Mouse (Mus musculus) liver, adult 2 months (tissue): ENCODE measurements around the gene Olfr1013. TPM values are rescaled to one million over a fixed set of nuclear protein-coding genes. Genes with fewer than 3 reads are reported as not detected.

Source experiments
- DNase-seq: peaks from one replicate; pipeline ENCODE4 v3.0.0-alpha.2; 2011; ENCODE audit warnings: low read depth, low spot score; ENCODE audit errors: extremely low read depth
- H3K27ac ChIP-seq: fragments of 200-500 bp; replicated peaks from 2 replicates; pipeline ENCODE4 v1.5.1; 2012; ENCODE audit warnings: low read depth, mild to moderate bottlenecking, control low read depth, inconsistent platforms, low read length; ENCODE audit not compliant: insufficient read depth
- H3K27me3 ChIP-seq: fragments of 200-500 bp; 2 replicates; pipeline ENCODE4 v1.6.1; 2012; ENCODE audit warnings: mild to moderate bottlenecking, moderate library complexity, low read length, inconsistent platforms; ENCODE audit not compliant: control insufficient read depth, insufficient read depth
- H3K36me3 ChIP-seq: fragments of 200-500 bp; 2 replicates; pipeline ENCODE4 v1.6.1; 2012; ENCODE audit warnings: low read length, inconsistent platforms; ENCODE audit not compliant: control insufficient read depth, insufficient read depth
- H3K4me1 ChIP-seq: fragments of 200-500 bp; 2 replicates; pipeline ENCODE4 v1.6.1; 2011; ENCODE audit warnings: low read length; ENCODE audit not compliant: control insufficient read depth, insufficient read depth
- H3K4me3 ChIP-seq: fragments of 200-500 bp; 2 replicates; pipeline ENCODE4 v1.5.1; 2011; ENCODE audit warnings: low read depth, mild to moderate bottlenecking, control low read depth, low read length, moderate library complexity; ENCODE audit not compliant: insufficient read depth
- H3K79me2 ChIP-seq: fragments of 200-500 bp; 2 replicates; pipeline ENCODE4 v1.6.1; 2012; ENCODE audit warnings: inconsistent platforms, mild to moderate bottlenecking, low read length, moderate library complexity; ENCODE audit not compliant: control insufficient read depth, insufficient read depth
- H3K9ac ChIP-seq: fragments of 200-500 bp; 2 replicates; pipeline ENCODE4 v1.6.1; 2012; ENCODE audit warnings: low read depth, mild to moderate bottlenecking, control low read depth, inconsistent platforms, low read length
- CTCF ChIP-seq: fragments of 200-500 bp; IDR thresholded peaks from 2 replicates; pipeline ENCODE4 v1.5.1; 2011; ENCODE audit warnings: low read depth, low read length, control low read depth
- POLR2A ChIP-seq: fragments of 200-500 bp; IDR thresholded peaks from 2 replicates; pipeline ENCODE4 v1.6.1; 2011; ENCODE audit warnings: low read length, control low read depth; ENCODE audit not compliant: insufficient read depth; ENCODE audit errors: extremely low read depth
- WGBS: fragments of 180-500 bp; shearing (Covaris S2); methylation state at CpG from one replicate; pipeline ENCODE4 v1.1.7; 2018; 5-methylcytosine and 5-hydroxymethylcytosine counted together
- polyA plus RNA-seq: library from polyadenylated mRNA; depleted of rRNA; stranded (reverse); fragments of >200 nt; gene quantifications from 2 replicates; pipeline ENCODE4 v1.2.3, GENCODE M21; 2012; rRNA removed
- total RNA-seq: library from RNA; depleted of rRNA; stranded (reverse); fragments of >200 nt; gene quantifications from 2 replicates; pipeline ENCODE4 v1.2.3, GENCODE M21; 2014; rRNA removed

Gene Olfr1013
- total and polyA plus RNA-seq, 2 experiments = not detected

DNA sequence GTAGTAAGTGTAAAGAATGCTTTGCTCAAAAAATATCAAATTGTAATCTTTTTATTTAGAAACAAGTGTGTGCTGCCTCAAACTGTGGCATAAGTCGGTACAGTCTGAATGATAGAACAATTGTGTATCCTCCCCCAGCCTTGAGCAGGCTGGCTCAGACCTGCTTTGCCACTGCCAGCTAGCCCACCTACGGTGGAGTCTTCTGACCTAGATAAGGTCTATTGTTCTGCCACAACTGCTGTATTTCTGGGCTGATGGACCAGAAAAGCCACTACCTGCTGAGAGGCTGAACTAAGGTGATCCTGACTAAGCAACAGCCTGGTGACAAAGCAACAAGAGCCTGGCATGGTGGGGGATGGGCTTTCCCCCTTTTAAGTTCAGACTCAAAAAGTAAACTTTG is 25.4 kb downstream of the Olfr1013 start:
- Histone ChIP-seq H3K27me3 (no peaks in the 10 kb centered on the region), H3K36me3 (no peaks in the 10 kb centered on the region), H3K4me1 (no peaks in the 10 kb centered on the region), H3K9ac (no peak overlapping the region), H3K27ac (no peak overlapping the region), H3K4me3 (no peak overlapping the region), H3K79me2 (no peaks in the 10 kb centered on the region)
- TF ChIP-seq CTCF (no peak), POLR2A (no peak)
- 29% methylated on average over 2 of the region's 2 CpGs for WGBS
- no peak for DNase-seq

DNA sequence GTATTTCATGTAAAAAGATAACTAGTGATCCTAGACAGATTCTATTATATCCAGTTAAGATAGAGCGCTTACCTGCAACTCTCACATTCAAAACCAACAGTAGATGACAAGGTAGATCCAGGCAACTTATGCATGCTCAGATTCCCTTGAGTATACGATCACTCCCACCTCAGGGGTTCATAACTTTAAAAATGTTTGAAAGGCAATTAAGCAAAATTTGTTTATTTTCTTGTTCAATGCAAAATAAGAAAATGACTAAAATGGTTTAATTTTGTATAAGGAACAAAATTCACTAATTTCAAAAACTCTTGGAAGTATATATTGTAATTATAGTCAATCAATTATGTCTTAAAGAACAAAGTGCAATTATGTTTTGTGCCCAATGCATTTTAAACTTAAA is 35.5 kb downstream of the Olfr1013 start, which contains the start of gene Olfr1016:
Gene Olfr1016, minus strand, starts transcription at position 101 of the 400 bp plus-strand sequence.
- Histone ChIP-seq H3K9ac (no peak within 1 kb of the TSS), H3K27me3 (no peaks in the 10 kb centered on the region), H3K36me3 (no peaks in the 10 kb centered on the region), H3K4me3 (no peak within 1 kb of the TSS), H3K4me1 (no peaks in the 10 kb centered on the region), H3K79me2 (no peaks in the 10 kb centered on the region), H3K27ac (no peak within 1 kb of the TSS)
- TF ChIP-seq CTCF (no peak), POLR2A (no peak)
- 88% methylated on average over 2 of the region's 2 CpGs for WGBS
- no peak for DNase-seq

DNA sequence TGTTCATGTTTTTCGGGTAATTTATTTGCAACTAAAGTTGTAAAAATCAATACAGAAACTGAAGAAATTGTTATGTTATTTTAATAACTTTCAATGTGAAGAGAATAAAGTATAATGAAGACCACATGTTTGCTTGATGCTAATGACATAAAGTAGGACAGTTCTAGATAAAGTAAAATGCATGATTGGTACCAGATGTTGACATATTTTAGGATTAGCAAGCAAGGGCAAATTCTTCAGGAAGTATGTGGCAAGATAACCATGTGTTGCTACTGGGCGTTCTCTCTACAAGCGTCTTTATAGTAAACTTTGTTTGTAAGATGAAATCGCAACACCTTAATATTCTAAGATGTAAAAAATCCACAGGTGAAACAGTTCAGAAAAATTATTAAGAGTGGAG is 37.6 kb downstream of the Olfr1013 start:
- Histone ChIP-seq H3K27ac (no peak overlapping the region), H3K4me1 (no peaks in the 10 kb centered on the region), H3K79me2 (no peaks in the 10 kb centered on the region), H3K36me3 (no peaks in the 10 kb centered on the region), H3K9ac (no peak overlapping the region), H3K4me3 (no peak overlapping the region), H3K27me3 (no peaks in the 10 kb centered on the region)
- no peak for DNase-seq
- 81% methylated on average over 4 of the region's 4 CpGs for WGBS
- TF ChIP-seq CTCF = no peak
- no peak for TF ChIP-seq POLR2A

DNA sequence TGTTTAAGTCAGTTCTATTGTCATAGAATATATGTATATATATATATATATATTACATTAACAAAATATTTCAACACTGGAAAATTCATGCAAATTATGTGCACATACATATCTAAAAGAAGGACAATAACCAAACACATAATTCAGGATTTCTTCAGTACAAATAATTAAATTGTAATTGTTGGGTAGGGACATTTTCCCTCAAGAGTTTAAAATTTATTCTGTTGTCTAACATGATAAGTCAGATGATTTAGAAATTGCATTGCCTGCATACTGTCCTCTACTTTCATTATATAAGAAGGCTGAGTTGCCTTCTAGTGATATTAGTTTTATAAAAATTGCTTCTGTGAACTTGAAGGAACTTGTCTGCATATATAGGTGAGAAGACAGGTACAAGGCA is 51.3 kb downstream of the Olfr1013 start, which contains the start of gene Olfr1018:
Gene Olfr1018, plus strand, starts transcription at position 301 of the 400 bp plus-strand sequence.
- no peak for TF ChIP-seq CTCF
- no peak for TF ChIP-seq POLR2A
- H3K27ac ChIP-seq = no peak within 1 kb of the TSS

More for the DNA sequence above, 51.3 kb downstream of the Olfr1013 start, which contains the start of gene Olfr1018:
- Histone ChIP-seq H3K27me3 (no peaks in the 10 kb centered on the region), H3K4me3 (no peak within 1 kb of the TSS), H3K9ac (no peak within 1 kb of the TSS), H3K36me3 (no peaks in the 10 kb centered on the region), H3K4me1 (no peaks in the 10 kb centered on the region), H3K79me2 (no peaks in the 10 kb centered on the region)
- no peak for DNase-seq

Other genes starting within 250 kb of the Olfr1013 start
- gene 4833423E24Rik, start 248.1 kb upstream of the Olfr1013 start, total RNA-seq = not detected in 2 replicates
- gene 4833423E24Rik, start 248.1 kb upstream of the Olfr1013 start, polyA plus RNA-seq = not detected in 2 replicates
- gene Olfr996, start 187.9 kb upstream of the Olfr1013 start, total RNA-seq = not detected in 2 replicates
- gene Olfr996, start 187.9 kb upstream of the Olfr1013 start, polyA plus RNA-seq = not detected in 2 replicates
- gene Olfr998, start 178.2 kb upstream of the Olfr1013 start, total RNA-seq = not detected in 2 replicates
- not detected in 2 replicates for gene Olfr998, start 178.2 kb upstream of the Olfr1013 start, polyA plus RNA-seq
- not detected in 2 replicates for gene Olfr1000, start 155.2 kb upstream of the Olfr1013 start, total RNA-seq
- gene Olfr1000, start 155.2 kb upstream of the Olfr1013 start, polyA plus RNA-seq = not detected in 2 replicates
- not detected in 2 replicates for gene Olfr1002, start 116.4 kb upstream of the Olfr1013 start, total RNA-seq
- gene Olfr1002, start 116.4 kb upstream of the Olfr1013 start, polyA plus RNA-seq = not detected in 2 replicates
- gene Olfr154, start 102.6 kb upstream of the Olfr1013 start, total RNA-seq = not detected in 2 replicates
- gene Olfr154, start 102.6 kb upstream of the Olfr1013 start, polyA plus RNA-seq = not detected in 2 replicates
- not detected in 2 replicates for gene Olfr1006, start 88.3 kb upstream of the Olfr1013 start, total RNA-seq
- not detected in 2 replicates for gene Olfr1006, start 88.3 kb upstream of the Olfr1013 start, polyA plus RNA-seq
- not detected in 2 replicates for gene Olfr1008, start 77.7 kb upstream of the Olfr1013 start, total RNA-seq
- not detected in 2 replicates for gene Olfr1008, start 77.7 kb upstream of the Olfr1013 start, polyA plus RNA-seq
- gene Olfr1009, start 51.7 kb upstream of the Olfr1013 start, total RNA-seq = not detected in 2 replicates
- gene Olfr1009, start 51.7 kb upstream of the Olfr1013 start, polyA plus RNA-seq = not detected in 2 replicates
- gene Olfr1012, start 4.3 kb upstream of the Olfr1013 start, total RNA-seq = not detected in 2 replicates
- gene Olfr1012, start 4.3 kb upstream of the Olfr1013 start, polyA plus RNA-seq = not detected in 2 replicates
- not detected in 2 replicates for gene Olfr1014, start 5.6 kb downstream of the Olfr1013 start, total RNA-seq
- not detected in 2 replicates for gene Olfr1014, start 5.6 kb downstream of the Olfr1013 start, polyA plus RNA-seq
- not detected in 2 replicates for gene Olfr1015, start 14.9 kb downstream of the Olfr1013 start, total RNA-seq
- not detected in 2 replicates for gene Olfr1015, start 14.9 kb downstream of the Olfr1013 start, polyA plus RNA-seq
- not detected in 2 replicates for gene Olfr1016, start 35.4 kb downstream of the Olfr1013 start, total RNA-seq
- gene Olfr1016, start 35.4 kb downstream of the Olfr1013 start, polyA plus RNA-seq = not detected in 2 replicates
- not detected in 2 replicates for gene Olfr1018, start 51.4 kb downstream of the Olfr1013 start, total RNA-seq
- not detected in 2 replicates for gene Olfr1018, start 51.4 kb downstream of the Olfr1013 start, polyA plus RNA-seq
- gene Olfr1019, start 78.4 kb downstream of the Olfr1013 start, total RNA-seq = not detected in 2 replicates
- not detected in 2 replicates for gene Olfr1019, start 78.4 kb downstream of the Olfr1013 start, polyA plus RNA-seq
- not detected in 2 replicates for gene Olfr1020, start 79.9 kb downstream of the Olfr1013 start, total RNA-seq
- gene Olfr1020, start 79.9 kb downstream of the Olfr1013 start, polyA plus RNA-seq = not detected in 2 replicates
- gene Olfr1022, start 101.5 kb downstream of the Olfr1013 start, total RNA-seq = not detected in 2 replicates
- not detected in 2 replicates for gene Olfr1022, start 101.5 kb downstream of the Olfr1013 start, polyA plus RNA-seq
- gene Olfr1023, start 118.5 kb downstream of the Olfr1013 start, total RNA-seq = not detected in 2 replicates
- not detected in 2 replicates for gene Olfr1023, start 118.5 kb downstream of the Olfr1013 start, polyA plus RNA-seq
- not detected in 2 replicates for gene Olfr1024, start 138.0 kb downstream of the Olfr1013 start, total RNA-seq
- gene Olfr1024, start 138.0 kb downstream of the Olfr1013 start, polyA plus RNA-seq = not detected in 2 replicates
- gene Olfr1025-ps1, start 148.1 kb downstream of the Olfr1013 start, total RNA-seq = not detected in 2 replicates
- not detected in 2 replicates for gene Olfr1025-ps1, start 148.1 kb downstream of the Olfr1013 start, polyA plus RNA-seq
- not detected in 2 replicates for gene Olfr1026, start 154.5 kb downstream of the Olfr1013 start, total RNA-seq
- gene Olfr1026, start 154.5 kb downstream of the Olfr1013 start, polyA plus RNA-seq = not detected in 2 replicates
- gene Olfr1028, start 183.3 kb downstream of the Olfr1013 start, total RNA-seq = not detected in 2 replicates
- gene Olfr1028, start 183.3 kb downstream of the Olfr1013 start, polyA plus RNA-seq = not detected in 2 replicates
- gene Olfr1029, start 206.8 kb downstream of the Olfr1013 start, total RNA-seq = 0.09 and 0.13 TPM in 2 replicates
- 0.04 TPM in 1 of 2 replicates, not detected in the other for gene Olfr1029, start 206.8 kb downstream of the Olfr1013 start, polyA plus RNA-seq
- under 0.01 TPM in 1 of 2 replicates, not detected in the other for gene Olfr1030, start 212.2 kb downstream of the Olfr1013 start, total RNA-seq
- 0.02 TPM in 1 of 2 replicates, not detected in the other for gene Olfr1030, start 212.2 kb downstream of the Olfr1013 start, polyA plus RNA-seq
- not detected in 2 replicates for gene Olfr1031, start 223.2 kb downstream of the Olfr1013 start, total RNA-seq
- gene Olfr1031, start 223.2 kb downstream of the Olfr1013 start, polyA plus RNA-seq = not detected in 2 replicates
- gene Olfr1032, start 238.4 kb downstream of the Olfr1013 start, total RNA-seq = not detected in 2 replicates
- not detected in 2 replicates for gene Olfr1032, start 238.4 kb downstream of the Olfr1013 start, polyA plus RNA-seq